Mouse (Mus musculus) limb, embryonic 14.5 days (tissue): ENCODE measurements at regions not wholly inside any gene's neighbourhood (a gene's known extent, or its start where the extent isn't known, plus 50 kb on each side); places are given as distances from the start of the nearest gene placed in this dataset.

Experiments used
- ATAC-seq: fragments of 200-750 bp; cut with Nextera tagmentation; 2 replicates; pipeline ENCODE4 v1.8.0; 2017; ENCODE audit warnings: low read depth, moderate number of reproducible peaks, moderate TSS enrichment; ENCODE audit not compliant: low FRiP score
- DNase-seq: peaks from one replicate; pipeline ENCODE4 v3.0.0-alpha.2; 2015; ENCODE audit warnings: low spot score
- H3K27ac ChIP-seq: fragments of 300-500 bp; sonication (generic); replicated peaks from 2 replicates; pipeline ENCODE4 v1.5.1; 2014; ENCODE audit warnings: low read depth, mild to moderate bottlenecking, low read length, moderate library complexity, mixed read lengths
- H3K27me3 ChIP-seq: fragments of 300-500 bp; sonication (generic); 2 replicates; pipeline ENCODE4 v1.6.1; 2014; ENCODE audit warnings: low read length, mixed read lengths; ENCODE audit not compliant: control insufficient read depth, insufficient read depth
- H3K36me3 ChIP-seq: fragments of 300-500 bp; sonication (generic); 2 replicates; pipeline ENCODE4 v1.6.1; 2014; ENCODE audit warnings: mild to moderate bottlenecking, low read length, moderate library complexity, mixed read lengths; ENCODE audit not compliant: control insufficient read depth, insufficient read depth
- H3K4me1 ChIP-seq: fragments of 300-500 bp; sonication (generic); 2 replicates; pipeline ENCODE4 v1.6.1; 2014; ENCODE audit warnings: antibody characterized with exemption, low read length, mixed read lengths; ENCODE audit not compliant: control insufficient read depth, insufficient read depth
- H3K4me2 ChIP-seq: fragments of 300-500 bp; sonication (generic); replicated peaks from 2 replicates; pipeline ENCODE4 v1.6.1; 2014; ENCODE audit warnings: low read depth, mild to moderate bottlenecking, low read length, moderate library complexity; ENCODE audit not compliant: severe bottlenecking
- H3K4me3 ChIP-seq: fragments of 300-500 bp; sonication (generic); replicated peaks from 2 replicates; pipeline ENCODE4 v1.5.1; 2014; ENCODE audit warnings: low read length
- H3K9ac ChIP-seq: fragments of 300-500 bp; sonication (generic); 2 replicates; pipeline ENCODE4 v1.6.1; 2014; ENCODE audit warnings: mild to moderate bottlenecking, low read depth, low read length, moderate library complexity; ENCODE audit not compliant: severe bottlenecking
- H3K9me3 ChIP-seq: fragments of 300-500 bp; sonication (generic); 2 replicates; pipeline ENCODE4 v1.6.1; 2016; ENCODE audit warnings: low read length; ENCODE audit not compliant: control insufficient read depth
- POLR2A ChIP-seq: fragments of 200-500 bp; IDR thresholded peaks from 2 replicates; pipeline ENCODE4 v1.8.0; 2012; ENCODE audit warnings: inconsistent platforms, mild to moderate bottlenecking, moderate library complexity, borderline replicate concordance; ENCODE audit not compliant: insufficient read depth, insufficient read length; ENCODE audit errors: extremely low read depth
- WGBS: fragments of 180-500 bp; shearing (Covaris S2); extraction: QIAGEN DNeasy Blood & Tissue Kit; methylation state at CpG from one replicate; pipeline ENCODE4 v1.1.7; 2014; 5-methylcytosine and 5-hydroxymethylcytosine counted together

GRCm38 (mm10) chr14:112895561-112895960 is 418.8 kb upstream of the Tpm3-rs7 start:
- no peaks in the 10 kb centered on the region for H3K9me3 ChIP-seq
- no peak for ATAC-seq

GRCm38 (mm10) chr14:112901171-112901570 is 413.2 kb upstream of the Tpm3-rs7 start:
- ATAC-seq = no peak
- WGBS = 63% methylated on average over 1 of the region's 1 CpGs
- no peak overlapping the region for H3K4me3 ChIP-seq
- H3K9me3 ChIP-seq = no peaks in the 10 kb centered on the region
- no peak for TF ChIP-seq POLR2A
- no peaks in the 10 kb centered on the region for H3K4me1 ChIP-seq
- H3K27me3 ChIP-seq = no peaks in the 10 kb centered on the region
- DNase-seq = no peak
- H3K36me3 ChIP-seq = no peaks in the 10 kb centered on the region
- no peak overlapping the region for H3K4me2 ChIP-seq
- H3K9ac ChIP-seq = no peak overlapping the region
- no peak overlapping the region for H3K27ac ChIP-seq

More at GRCm38 (mm10) chr14:112895561-112895960, 418.8 kb upstream of the Tpm3-rs7 start:
- DNase-seq = peak; percentile 67
- Histone ChIP-seq H3K36me3 (no peaks in the 10 kb centered on the region), H3K27ac (no peak overlapping the region), H3K9ac (no peak overlapping the region), H3K4me3 (no peak overlapping the region), H3K4me2 (no peak overlapping the region), H3K27me3 (no peaks in the 10 kb centered on the region), H3K4me1 (no peaks in the 10 kb centered on the region)
- WGBS = 31% methylated on average over 2 of the region's 2 CpGs
- TF ChIP-seq POLR2A = no peak

DNA sequence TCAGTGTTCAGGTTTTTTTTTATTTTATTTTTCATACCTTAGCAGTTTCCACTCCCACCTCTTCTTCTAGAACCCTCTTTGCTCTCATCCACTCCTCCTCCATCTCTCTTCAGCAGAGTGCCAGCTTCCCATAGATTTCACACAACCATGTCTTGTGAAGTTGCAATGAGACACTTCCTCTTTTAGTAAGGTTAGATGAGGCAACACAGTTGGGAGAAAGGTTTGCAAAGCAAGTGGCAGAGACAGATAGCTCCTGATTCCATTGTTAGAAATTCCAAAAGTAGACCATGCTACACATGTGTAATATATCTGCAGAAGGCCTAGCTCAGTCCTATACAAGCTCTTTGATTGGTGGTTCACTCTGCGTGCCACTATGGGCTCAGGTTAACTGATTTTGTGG is 397.3 kb upstream of the Tpm3-rs7 start:
- no peak overlapping the region for H3K4me2 ChIP-seq
- no peaks in the 10 kb centered on the region for H3K9me3 ChIP-seq
- no peak overlapping the region for H3K9ac ChIP-seq
- no peaks in the 10 kb centered on the region for H3K4me1 ChIP-seq
- no peaks in the 10 kb centered on the region for H3K27me3 ChIP-seq
- no peak overlapping the region for H3K27ac ChIP-seq
- TF ChIP-seq POLR2A = no peak
- no peak for ATAC-seq
- no peaks in the 10 kb centered on the region for H3K36me3 ChIP-seq
- WGBS = 95% methylated on average over 1 of the region's 1 CpGs
- DNase-seq = no peak
- no peak overlapping the region for H3K4me3 ChIP-seq
